Mouse (Mus musculus) fat pad, adult 2 months (tissue): ENCODE measurements at regions not wholly inside any gene's neighbourhood (a gene's known extent, or its start where the extent isn't known, plus 50 kb on each side); places are given as distances from the start of the nearest gene placed in this dataset.

ENCODE experiments used
- DNase-seq: peaks from one replicate; pipeline ENCODE4 v3.0.0-alpha.2; 2011; ENCODE audit warnings: low read depth, low spot score; ENCODE audit errors: extremely low read depth

DNA sequence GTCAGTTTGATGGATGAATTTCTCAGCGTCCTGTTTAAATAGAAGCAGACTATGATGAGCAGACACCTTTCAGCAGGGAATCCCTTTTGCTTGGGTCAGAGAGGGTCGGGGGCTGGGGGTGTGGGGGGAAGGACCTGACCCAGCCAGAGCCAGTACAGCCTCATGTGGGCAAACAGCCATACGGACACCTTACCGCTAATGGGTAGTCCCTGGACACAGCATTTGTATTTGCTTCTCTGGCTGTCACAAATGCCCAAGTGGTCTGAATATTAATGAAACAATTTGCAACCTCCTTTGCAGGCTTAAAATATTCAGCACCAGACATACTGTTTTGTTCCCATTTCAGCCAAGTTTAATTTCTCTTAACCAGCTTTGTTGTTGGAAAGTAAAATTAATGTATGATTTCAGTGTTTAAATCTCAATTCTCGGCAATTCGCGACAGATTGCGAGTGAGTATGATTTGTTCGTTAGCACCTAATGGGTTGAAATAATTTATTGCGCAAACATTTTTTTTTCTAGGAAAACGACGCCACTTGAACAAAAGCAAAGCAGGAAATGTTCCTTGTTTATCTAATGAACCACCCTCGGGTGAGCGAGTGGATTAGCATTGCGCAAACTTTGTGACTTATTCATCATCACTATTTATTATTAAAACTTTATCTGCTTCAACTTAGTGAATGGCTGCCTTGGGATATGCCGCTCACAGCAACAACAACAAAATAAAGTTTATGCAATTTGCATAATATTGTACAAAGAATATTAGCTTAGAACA lies 166.2 kb downstream of the Cdh26 start:
- DNase-seq: no peak

DNA sequence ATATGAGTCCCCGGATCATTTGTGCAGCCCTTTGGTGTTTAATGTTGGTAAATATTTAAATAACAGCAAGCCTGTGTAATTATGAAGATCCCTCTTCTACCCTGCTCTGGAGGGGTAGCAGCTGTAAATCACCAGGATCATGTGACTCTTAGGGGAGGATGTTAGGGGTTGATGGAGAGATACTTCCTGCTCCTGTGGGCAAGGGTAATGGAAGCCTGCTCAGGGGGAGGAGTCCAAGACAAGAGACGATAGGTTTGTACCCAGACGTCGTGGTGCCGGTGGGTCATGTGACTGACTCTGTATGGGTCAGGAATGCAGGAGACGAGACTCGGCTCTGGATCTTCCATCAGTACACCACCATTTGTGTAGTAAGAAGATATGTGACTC lies 166.7 kb downstream of the Cdh26 start:
- no peak for DNase-seq

DNA sequence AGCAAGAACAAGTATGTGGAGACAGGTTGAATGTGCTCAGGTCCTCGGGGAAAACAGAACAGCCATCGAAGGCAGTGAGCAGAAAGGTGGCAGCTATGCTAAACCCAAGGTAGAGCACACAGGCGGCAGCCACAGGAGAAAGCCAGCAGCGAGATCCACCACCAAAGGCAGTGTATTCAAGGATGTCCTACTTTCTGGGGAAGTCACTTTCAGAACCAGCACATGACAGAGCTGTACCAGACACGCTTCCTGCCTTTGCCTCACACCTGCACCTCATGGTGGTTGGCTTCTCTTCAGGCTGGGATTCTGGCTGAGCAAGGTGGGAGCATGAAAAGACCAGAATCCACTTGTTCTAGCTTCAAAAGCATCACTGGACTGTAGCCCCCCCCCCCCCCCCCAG lies 168.0 kb downstream of the Cdh26 start:
- no peak for DNase-seq

DNA sequence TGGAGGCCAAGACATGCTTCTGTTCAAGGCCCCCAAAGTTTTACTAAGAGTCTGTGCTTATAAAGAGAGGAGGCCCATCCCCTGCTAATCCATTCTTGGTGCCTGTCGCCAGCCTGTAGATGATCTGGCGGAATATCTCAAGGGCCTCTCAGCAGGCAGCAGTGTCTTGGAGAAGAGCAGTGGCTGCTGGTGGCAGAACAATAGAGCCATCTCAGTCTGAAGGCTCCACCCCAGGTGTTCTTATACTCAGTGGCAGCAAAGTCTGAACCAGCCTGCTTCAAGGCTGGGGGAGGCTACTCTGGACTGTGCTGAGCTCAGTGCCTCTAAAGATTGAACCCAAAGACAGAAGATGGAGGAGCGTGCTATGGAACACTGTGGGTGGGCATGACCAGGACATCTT lies 168.5 kb downstream of the Cdh26 start:
- DNase-seq: no peak

DNA sequence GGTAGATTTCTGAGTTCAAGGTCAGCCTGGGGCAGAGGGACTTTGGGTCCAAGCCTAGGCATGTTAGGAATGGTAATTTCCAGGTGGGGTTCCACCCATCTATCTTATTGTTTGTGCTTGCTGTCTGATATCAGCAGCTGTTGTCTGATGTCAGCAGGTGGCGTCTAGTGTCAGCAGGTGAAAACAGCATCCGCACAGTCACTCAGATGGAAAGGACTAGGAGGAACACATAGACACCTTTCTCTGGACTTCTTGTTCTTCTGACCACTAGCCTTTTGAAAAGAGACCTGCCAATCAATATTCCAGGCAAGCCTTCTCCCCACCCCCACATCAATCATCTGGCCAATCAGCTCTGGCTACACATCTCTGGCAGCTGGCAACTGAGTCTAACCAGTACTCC lies 173.1 kb downstream of the Cdh26 start:
- DNase-seq: no peak

DNA sequence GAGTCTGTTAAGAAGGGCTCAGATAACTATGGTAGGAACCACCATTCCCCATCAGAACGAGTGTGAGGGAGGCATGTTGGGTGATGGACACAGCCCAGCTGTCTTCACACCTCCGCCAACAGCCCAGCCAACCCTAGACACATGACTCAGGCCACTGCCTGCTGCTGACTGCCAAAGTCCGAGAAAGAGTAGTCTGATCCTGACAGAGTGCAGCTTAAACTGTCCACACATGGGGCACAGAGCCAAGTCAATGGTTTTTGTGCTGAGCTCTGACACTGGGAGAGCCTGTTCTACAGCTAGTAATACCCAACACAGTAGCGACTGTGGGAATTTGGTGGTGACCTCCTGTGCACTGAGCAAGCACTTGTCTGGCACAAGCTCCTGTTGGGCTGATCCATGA lies 176.4 kb downstream of the Cdh26 start:
- no peak for DNase-seq

DNA sequence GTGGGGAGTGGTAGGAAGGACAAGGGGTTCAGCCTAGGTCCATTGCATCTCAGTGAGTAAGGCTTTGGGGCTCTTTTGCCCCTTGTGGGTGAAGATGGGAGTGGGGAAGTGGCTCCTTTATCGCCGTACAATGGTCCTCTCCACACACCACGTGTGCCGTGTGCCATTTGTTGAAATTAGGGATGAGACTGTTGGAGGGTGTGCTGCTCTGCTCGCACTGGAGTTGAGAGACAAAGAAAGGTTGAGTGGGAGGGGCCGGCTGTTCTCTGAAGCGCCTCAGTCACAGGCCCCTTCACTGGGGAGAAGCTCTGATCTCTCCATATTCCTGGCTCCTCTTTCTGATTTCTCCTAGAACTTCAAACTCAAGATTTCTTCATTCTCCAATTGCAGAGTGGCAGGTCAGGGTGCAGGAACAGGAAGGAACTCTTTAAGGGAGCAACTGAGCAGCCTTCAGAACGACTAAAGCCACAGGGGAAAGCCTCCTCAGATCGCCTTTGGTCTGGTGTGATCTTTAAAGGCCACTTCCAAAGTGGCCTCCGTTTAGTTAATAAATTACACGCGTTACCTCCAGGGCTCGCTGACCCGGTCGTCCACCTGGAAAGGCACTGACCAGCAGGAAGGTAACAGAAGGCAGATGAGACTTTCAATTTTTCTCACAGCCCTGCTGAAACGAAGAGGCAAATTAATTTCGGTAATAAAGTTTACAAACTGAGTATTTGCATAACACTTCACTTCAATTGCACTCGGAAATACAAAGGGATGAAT lies 180.1 kb downstream of the Cdh26 start:
- no peak for DNase-seq

DNA sequence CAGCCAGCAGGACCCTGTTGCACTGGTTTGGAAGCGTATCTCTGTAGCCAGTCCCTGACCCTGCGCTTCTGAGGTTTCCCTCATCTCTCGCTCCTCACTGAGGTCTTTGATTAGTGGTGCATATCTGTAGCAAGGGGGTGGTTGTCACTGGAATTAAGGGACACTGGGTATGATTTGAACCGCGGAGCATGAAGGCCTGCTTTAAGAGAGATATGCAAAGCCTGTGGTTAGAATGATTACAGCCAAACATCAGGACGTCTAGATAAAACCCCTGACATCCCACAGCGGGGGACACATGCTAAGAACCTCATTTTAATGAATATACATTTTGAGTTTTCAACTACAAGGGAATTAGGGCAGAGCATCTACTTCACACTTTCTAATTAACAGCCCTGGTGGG lies 184.4 kb downstream of the Cdh26 start:
- DNase-seq: no peak

DNA sequence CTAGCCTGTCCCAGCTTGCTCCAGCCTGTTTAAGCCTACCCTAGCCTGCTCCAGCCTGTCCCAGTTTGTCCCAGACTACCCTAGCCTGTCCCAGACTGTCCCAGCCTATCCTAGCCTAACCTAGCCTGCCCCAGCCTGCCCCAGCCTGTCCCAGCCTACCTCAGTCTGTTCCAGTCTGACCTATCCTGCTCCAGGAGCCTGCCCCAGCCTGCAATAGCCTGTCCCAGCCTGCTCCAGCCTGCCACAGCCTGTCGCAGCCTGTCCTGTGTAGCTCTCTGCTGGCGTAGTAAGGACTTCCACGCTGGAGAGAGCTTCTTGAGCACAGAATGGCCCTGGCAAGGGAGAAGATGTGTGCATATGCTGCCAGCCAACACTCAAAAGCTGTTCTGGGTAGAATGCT lies 192.5 kb downstream of the Cdh26 start:
- DNase-seq: no peak

DNA sequence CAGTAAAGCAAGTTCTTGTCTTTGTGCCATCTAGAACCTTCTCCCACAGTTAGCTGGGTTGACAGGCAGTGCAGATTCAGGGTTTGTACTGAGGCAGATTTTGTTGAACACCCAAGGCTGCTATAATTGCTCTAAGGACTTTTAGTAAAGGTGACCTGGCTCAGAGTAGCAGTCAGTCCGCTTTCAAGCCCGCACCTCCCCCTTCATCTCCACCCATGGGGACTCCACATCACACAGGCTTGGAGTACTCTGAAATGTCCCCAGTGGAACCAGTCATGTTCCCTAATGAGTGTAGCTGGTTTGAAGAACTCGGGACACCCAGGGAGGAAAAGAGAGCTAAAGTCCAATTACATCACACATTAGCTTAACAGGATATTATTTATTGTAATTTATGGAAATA lies 194.1 kb downstream of the Cdh26 start:
- DNase-seq: no peak

DNA sequence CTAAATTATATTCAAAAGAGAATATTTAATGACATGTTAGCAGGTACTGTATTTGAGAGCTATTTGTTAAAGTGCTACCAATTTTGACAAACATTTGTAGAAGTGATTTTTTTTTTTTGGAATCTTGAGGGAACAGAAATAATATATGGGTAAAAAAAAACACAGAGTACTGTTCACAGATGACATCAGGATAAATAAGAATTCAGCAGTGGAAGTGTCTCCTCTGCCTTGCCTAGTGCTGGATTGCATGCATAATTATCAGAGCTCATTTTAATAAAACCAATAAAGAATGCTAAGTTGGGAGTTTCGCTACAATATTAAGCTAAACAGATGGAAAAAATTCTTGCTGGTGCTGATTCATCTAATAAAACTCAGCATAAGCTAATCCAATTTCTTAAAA lies 194.6 kb downstream of the Cdh26 start:
- DNase-seq: no peak

DNA sequence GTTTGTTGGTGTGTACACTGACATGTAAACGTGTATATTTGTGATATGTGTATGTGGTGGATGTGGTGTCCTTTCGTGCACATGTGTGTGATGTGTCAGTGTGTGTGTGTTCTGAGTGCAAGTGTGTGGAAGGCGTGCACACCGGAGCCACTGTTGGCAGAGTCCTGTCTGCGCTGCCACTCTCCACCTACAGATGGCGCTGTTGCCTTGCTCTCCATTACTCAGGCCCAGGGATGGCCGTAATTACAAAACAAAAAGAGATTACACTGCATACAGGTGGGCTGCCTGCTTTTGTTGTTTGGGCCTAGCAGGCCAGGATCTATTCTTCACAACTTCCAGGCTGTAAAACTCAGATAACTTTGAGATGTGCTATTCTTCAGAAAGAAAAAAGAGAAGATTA lies 199.4 kb downstream of the Cdh26 start:
- DNase-seq: no peak

DNA sequence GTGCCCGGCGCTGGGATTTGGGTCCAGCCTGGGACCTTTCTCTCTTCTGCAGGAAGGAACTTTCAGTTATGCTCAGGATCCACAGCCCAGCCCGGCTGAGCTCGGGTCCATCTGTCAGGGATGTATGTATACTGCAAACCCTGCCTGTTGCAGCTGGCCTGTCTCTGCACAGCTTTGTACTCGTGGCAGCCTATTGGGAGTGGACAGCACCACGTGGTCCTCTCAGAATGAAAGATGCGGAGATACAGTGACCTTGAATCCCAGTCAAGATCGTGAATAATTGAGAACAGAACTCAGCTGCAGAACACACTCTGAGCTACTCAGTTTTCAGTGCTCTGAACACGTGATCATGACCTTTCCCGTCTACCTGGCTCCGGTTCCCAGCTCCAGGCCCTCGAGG lies 200.2 kb downstream of the Cdh26 start:
- DNase-seq: no peak

DNA sequence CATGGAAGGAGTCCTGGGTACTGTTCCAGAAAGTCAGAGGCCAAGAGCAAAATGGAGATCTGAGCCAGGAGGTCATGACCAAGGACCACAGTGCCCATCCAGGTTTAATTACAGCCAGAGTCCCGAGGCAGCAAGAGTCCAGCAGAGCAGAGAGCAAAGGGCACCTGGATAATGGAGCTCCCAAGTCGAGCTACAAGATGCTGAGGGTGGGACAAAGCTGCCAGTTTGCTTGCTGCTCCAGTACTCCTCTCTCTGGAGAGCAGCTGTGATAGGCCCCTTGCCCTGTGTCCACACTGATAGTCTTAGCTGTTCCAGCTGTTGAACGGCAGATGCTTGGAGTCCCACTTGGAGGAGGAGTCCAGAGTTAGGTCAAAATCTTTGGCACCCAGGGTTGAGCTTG lies 201.0 kb downstream of the Cdh26 start:
- DNase-seq: no peak

DNA sequence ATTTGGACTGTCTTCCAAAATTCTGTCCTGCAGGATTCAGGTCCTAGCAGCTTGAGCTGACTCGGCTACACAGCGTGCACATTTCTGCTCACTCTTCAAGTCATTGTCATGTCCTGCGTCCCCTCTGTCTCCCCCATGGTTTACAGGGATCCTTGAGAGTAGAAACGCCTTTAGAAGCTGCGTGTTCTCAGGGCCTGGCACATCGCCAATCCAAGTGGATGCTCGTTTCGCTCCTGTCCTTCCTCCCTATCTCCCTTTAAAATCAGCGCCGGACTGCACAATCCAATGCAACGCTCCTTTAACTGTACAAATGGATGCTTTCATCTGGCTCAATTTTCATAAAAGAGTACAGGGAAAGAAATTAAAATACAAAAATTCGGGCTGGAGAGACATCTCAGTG lies 201.6 kb downstream of the Cdh26 start:
- DNase-seq: no peak

DNA sequence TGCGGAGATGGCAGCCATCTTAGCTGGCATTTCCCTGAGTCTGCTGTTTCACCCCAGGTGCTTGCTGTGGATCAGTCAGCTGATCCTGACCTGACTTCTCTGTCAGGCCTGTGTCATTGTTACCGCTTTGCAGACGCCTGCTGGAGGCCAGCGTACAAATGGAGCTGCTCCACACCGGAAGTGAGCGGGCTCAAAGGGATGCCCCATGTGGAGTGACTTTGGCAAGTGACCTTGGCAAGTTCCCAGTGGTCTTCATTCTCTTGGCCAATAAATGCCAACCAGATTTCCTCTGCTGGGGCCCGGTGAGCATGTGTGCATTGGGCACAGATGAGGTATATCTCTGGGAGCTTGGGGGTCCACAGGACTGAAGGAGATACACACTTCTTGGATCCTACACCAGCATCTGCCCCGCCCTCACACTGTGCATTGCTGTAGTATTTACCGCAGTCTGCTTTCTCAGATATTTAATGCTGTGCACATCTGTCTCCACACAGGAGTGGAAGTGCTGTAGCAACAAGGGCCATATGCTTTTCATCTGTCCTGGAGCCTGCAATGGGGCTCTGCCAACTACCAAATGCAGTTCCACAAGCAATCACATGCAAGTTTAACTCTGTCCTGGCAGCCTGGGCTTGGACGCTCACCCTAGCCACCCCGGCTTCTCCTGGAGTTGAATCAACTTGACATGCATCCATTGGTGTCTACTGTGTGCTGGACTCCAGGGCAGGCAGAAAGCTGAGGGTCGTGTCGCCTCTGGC lies 202.7 kb downstream of the Cdh26 start:
- DNase-seq: no peak

DNA sequence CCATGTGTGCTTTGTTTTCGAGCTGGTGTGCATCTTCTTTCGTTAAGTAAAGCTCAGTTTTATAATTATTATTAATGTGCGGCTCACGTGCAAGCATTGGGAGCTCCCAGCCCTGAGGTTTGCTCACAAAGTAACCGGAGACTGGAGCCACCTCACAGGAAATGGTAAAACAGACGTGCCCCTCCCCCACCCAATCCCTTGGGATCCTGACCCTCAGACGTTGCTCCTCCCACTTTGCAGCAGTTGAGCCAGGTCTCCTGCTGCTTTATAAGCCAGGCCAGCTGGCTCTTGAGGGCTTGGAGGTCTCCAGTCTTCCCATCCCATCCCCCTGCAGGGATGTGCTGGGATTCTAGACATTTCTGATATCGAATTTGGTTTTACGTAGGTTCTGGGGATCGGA lies 203.8 kb downstream of the Cdh26 start:
- DNase-seq: no peak

DNA sequence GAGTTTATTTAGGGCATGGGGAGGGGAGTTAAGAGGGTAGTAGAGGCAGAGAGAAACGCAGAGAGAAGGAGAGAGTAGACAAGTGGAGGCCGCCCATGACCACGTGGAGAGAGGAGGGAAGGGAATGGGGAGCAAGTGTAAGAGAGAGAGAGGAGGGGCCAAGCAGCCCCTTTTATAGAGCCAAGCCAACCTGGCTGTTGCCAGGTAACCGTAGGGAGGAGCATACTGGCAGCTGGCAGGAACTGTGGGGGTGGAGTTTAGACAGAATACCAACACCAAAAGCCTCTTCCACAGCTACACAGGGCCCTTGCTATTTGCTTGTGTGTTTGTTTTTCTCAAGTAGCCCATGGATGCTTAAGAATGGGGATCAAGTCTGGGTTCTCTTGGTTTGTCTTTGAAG lies 205.4 kb downstream of the Cdh26 start:
- DNase-seq: no peak

DNA sequence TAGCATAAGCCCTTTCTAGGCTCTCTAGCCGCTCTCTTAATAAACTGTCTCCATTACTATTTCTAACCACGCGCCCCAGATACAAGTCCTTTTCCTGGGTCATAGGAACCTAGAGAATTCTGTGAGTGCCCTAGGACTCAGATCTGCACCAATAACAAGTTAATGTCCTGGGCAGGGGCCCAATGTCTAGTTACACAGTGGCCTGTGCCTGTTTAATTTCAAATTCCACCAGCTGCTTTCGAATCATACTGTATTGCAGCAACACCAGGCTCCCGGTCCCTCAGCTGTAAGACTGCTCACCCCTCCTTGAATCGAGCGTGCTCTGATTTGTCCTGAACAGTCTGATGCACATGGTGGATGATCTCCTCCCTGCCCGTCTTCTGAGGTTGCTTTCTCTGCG lies 206.6 kb downstream of the Cdh26 start:
- no peak for DNase-seq

DNA sequence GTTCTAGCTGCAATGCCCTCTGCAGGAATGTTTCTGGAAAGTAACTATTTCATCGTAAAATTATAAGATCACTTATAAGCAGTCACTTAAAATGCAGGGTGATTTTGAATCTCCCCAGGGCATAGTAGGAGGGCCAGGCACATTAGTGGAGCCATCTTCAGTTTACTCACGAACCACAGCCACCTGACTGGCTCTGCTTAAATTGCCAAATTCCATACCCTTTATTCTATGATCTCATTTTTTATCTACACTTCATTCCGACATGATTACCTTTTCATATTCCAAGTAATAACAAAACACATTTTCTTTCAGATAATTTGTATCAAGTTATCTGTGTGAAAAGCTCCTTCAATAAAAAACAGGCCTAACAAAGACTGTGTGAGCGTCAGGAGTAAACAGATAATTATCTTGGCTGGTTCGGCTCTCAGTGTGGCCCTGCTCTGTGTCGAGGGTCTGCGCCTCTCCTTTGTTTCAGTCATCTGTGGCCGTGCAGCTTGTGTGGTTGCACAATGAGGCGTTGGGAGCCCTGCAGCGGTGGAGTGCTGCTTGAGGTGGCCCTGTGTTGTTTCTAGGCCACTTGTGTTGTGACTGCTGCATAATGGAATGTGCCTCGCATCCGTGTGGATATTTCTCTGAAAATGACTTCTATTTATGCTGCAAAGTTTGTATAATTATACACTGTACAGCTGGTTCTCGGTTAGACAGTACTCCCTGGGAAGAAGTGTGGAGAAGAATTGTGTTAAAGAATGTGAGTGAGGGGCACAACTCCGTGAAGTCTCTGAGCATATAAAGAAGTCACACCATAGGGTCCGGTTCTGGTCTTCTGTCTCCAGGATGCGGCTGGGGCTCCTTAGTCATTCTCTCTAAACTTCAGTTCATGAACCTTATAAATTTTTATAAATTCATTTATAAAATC lies 212.1 kb downstream of the Cdh26 start:
- no peak for DNase-seq

DNA sequence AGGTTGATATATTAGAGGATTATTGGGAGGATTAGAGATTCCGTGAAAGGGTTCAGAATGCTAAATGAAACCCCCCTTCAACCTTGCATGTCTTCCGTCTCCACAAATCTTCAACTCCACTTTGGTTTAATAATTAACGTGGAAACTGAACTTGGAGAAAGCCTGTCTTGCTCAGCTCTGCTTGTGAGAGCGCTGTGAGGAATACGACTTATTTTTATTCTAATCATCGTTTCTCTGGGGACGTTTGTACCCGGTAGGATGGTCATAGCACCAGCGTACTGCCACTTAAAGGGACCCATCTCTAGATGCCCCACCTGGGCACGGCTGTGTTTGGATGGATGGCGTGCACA lies 212.7 kb downstream of the Cdh26 start:
- no peak for DNase-seq
